15 mouse cellular contexts compared by ENCODE assay signal in genomic region chr13:52339156-52339555, GRCm38 (mm10).
DNase-seq lines count a peak whose midpoint lies in the region; ATAC-seq and TF ChIP-seq lines count a peak whose summit lies in the region.
"Had no signal": no experiment of that assay in that cellular context is flagged by ENCODE, and none has a peak within 500 bp of the region (broad histone marks: within the 10 kb centered on the region; RNA-seq: fewer than 3 reads in every experiment).

No protein-coding gene starts in this region.

- no peaks in the 10 kb centered on the region for H3K4me1 ChIP-seq in lung, postnatal 0 days (ENCODE audit: insufficient read depth, low read depth, low read length)
- no peaks in the 10 kb centered on the region for H3K4me1 ChIP-seq in lung, adult 2 months (ENCODE audit: control insufficient read depth, insufficient read depth, low read length)
- H3K4me1 ChIP-seq in midbrain, embryonic 13.5 days (replicated peaks) = peaks cover 8% of the 10 kb centered on the region
- peaks cover 6% of the 10 kb centered on the region; the same call in 1 of the 2 replicates for H3K4me1 ChIP-seq in limb, embryonic 10.5 days
- H3K4me1 ChIP-seq: embryonic facial prominence, embryonic 13.5 days; forebrain, embryonic 13.5 days had no signal

- H3K27ac ChIP-seq in lung, postnatal 0 days (ENCODE audit: low read length) = no peak overlapping the region
- no peak overlapping the region for H3K27ac ChIP-seq in midbrain, embryonic 13.5 days
- no peak overlapping the region for H3K27ac ChIP-seq in limb, embryonic 10.5 days
- H3K27ac ChIP-seq: embryonic facial prominence, embryonic 13.5 days; forebrain, embryonic 13.5 days; heart, embryonic 13.5 days; left cerebral cortex, adult 2 months had no signal

- H3K9me3 ChIP-seq in lung, postnatal 0 days (ENCODE audit: low read length) = no peaks in the 10 kb centered on the region
- H3K9me3 ChIP-seq in midbrain, embryonic 13.5 days = no peaks in the 10 kb centered on the region
- no peaks in the 10 kb centered on the region for H3K9me3 ChIP-seq in limb, embryonic 10.5 days (replicated peaks)
- H3K9me3 ChIP-seq: embryonic facial prominence, embryonic 13.5 days; forebrain, embryonic 13.5 days; heart, embryonic 13.5 days had no signal

- intact Hi-C loops in gastrocnemius, postnatal 14 days (cut with DNase I; ENCODE audit: low total_unique reads) = no loop called here

- TF ChIP-seq EP300 in lung, postnatal 0 days (IDR thresholded peaks at IDR 0.05) = no peak

- DNase-seq in lung, postnatal 0 days (ENCODE audit: low spot score) = peak; percentile 13
- DNase-seq in lung, adult 2 months = no peak
- peak; percentile 10 for DNase-seq in embryo, embryonic 10.5 days (ENCODE audit: low spot score)
- DNase-seq in gastrocnemius, postnatal 14 days = no peak
- DNase-seq in limb, embryonic 10.5 days (ENCODE audit: low spot score) = no peak
- no peak for DNase-seq in right cerebral cortex, postnatal 10 days (ENCODE audit: low spot score in 2 of 2)
- DNase-seq: cerebellum, adult 2 months; kidney, postnatal 4 days; lung, postnatal 4 days had no signal

- no peaks in the 10 kb centered on the region for H3K27me3 ChIP-seq in lung, postnatal 0 days (replicated peaks; ENCODE audit: insufficient read depth, low read length)
- 0 out of 2 replicates have a peak, but pooled peaks cover 3% of the 10 kb centered on the region for H3K27me3 ChIP-seq in midbrain, embryonic 13.5 days
- no peaks in the 10 kb centered on the region for H3K27me3 ChIP-seq in limb, embryonic 10.5 days (ENCODE audit: low read depth, poor library complexity, severe bottlenecking)
- H3K27me3 ChIP-seq: embryonic facial prominence, embryonic 13.5 days; forebrain, embryonic 13.5 days; heart, embryonic 13.5 days had no signal

- H3K4me3 ChIP-seq in lung, postnatal 0 days (ENCODE audit: low read depth, low read length) = no peak overlapping the region
- H3K4me3 ChIP-seq in lung, adult 2 months (replicated peaks; ENCODE audit: extremely low read depth, low read depth, low read length) = no peak overlapping the region
- no peak overlapping the region for H3K4me3 ChIP-seq in midbrain, embryonic 13.5 days (replicated peaks)
- H3K4me3 ChIP-seq in limb, embryonic 10.5 days = no peak overlapping the region
- H3K4me3 ChIP-seq: embryonic facial prominence, embryonic 13.5 days; forebrain, embryonic 13.5 days; heart, embryonic 13.5 days; left cerebral cortex, adult 2 months had no signal

- 42% methylated on average over 10 of the region's 10 CpGs for WGBS in lung, postnatal 0 days
- 48% methylated on average over 10 of the region's 10 CpGs for WGBS in lung, adult 2 months
- WGBS in midbrain, embryonic 13.5 days = 40% methylated on average over 10 of the region's 10 CpGs
- 82% methylated on average over 10 of the region's 10 CpGs for WGBS in limb, embryonic 10.5 days

- H3K4me2 ChIP-seq in lung, postnatal 0 days (replicated peaks; ENCODE audit: low read depth, low read length) = no peak overlapping the region
- no peak overlapping the region for H3K4me2 ChIP-seq in midbrain, embryonic 13.5 days (replicated peaks)
- H3K4me2 ChIP-seq: embryonic facial prominence, embryonic 13.5 days; forebrain, embryonic 13.5 days; heart, embryonic 13.5 days; liver, embryonic 11.5 days had no signal

- ATAC-seq in lung, postnatal 0 days = peak; percentile 33; the same call in 1 of the 2 replicates
- peak; percentile 66 for ATAC-seq in midbrain, embryonic 13.5 days
- ATAC-seq: forebrain, embryonic 13.5 days had no signal

- TF ChIP-seq CTCF in lung, postnatal 0 days (IDR thresholded peaks at IDR 0.05) = no peak
- TF ChIP-seq CTCF in lung, adult 2 months (IDR thresholded peaks at IDR 0.05; ENCODE audit: insufficient read depth, low read length) = no peak

- H3K36me3 ChIP-seq in lung, postnatal 0 days (ENCODE audit: insufficient read depth, low read length) = no peaks in the 10 kb centered on the region
- no peaks in the 10 kb centered on the region for H3K36me3 ChIP-seq in midbrain, embryonic 13.5 days
- no peaks in the 10 kb centered on the region for H3K36me3 ChIP-seq in limb, embryonic 10.5 days
- H3K36me3 ChIP-seq: embryonic facial prominence, embryonic 13.5 days; heart, embryonic 13.5 days had no signal

- no peak overlapping the region for H3K9ac ChIP-seq in lung, postnatal 0 days (replicated peaks; ENCODE audit: low read depth)
- H3K9ac ChIP-seq in midbrain, embryonic 13.5 days (replicated peaks) = no peak overlapping the region
- H3K9ac ChIP-seq: embryonic facial prominence, embryonic 13.5 days; forebrain, embryonic 13.5 days; heart, embryonic 13.5 days had no signal

- TF ChIP-seq POLR2A in lung, adult 2 months (IDR thresholded peaks at IDR 0.05; ENCODE audit: borderline replicate concordance, extremely low read depth, low read depth, low read length) = no peak

Comparison
In these comparisons a context has a peak if more than half of its experiments do, and no peak if none do; other contexts are left out.
1. DNase-seq: peak in lung, postnatal 0 days (single experiment) and embryo, embryonic 10.5 days (single experiment); none in lung, adult 2 months (single experiment), gastrocnemius, postnatal 14 days (single experiment), limb, embryonic 10.5 days (single experiment) and right cerebral cortex, postnatal 10 days (0 of 2).